Mouse (Mus musculus): ENCODE data around the gene Slc8a1.

Gene Slc8a1

GRCm38 (mm10) chr17:81576893-81577292, 161.3 kb downstream of the Slc8a1 start:
- DNase-seq (ENCODE audit: low spot score in 2 of 2), result no peak

- no peak for DNase-seq (ENCODE audit: low spot score in 2 of 2)
Observed at GRCm38 (mm10) chr17:81565634-81566372, 172.4 kb downstream of the Slc8a1 start.

GRCm38 (mm10) chr17:81554052-81554734, 184.0 kb downstream of the Slc8a1 start:
- no peak for DNase-seq (ENCODE audit: low spot score in 2 of 2)

GRCm38 (mm10) chr17:81551856-81552635, 186.1 kb downstream of the Slc8a1 start:
- no peak for DNase-seq (ENCODE audit: low spot score in 2 of 2)

GRCm38 (mm10) chr17:81550864-81551263, 187.3 kb downstream of the Slc8a1 start:
- no peak for DNase-seq (ENCODE audit: low spot score in 2 of 2)

GRCm38 (mm10) chr17:81548016-81548415, 190.2 kb downstream of the Slc8a1 start:
- no peak for DNase-seq (ENCODE audit: low spot score in 2 of 2)

GRCm38 (mm10) chr17:81546525-81546924, 191.7 kb downstream of the Slc8a1 start:
- DNase-seq (ENCODE audit: low spot score in 2 of 2), result no peak

- no peak for DNase-seq (ENCODE audit: low spot score in 2 of 2)
Observed at GRCm38 (mm10) chr17:81546012-81546411, 192.2 kb downstream of the Slc8a1 start.

GRCm38 (mm10) chr17:81544926-81545325, 193.3 kb downstream of the Slc8a1 start:
- DNase-seq (ENCODE audit: low spot score in 2 of 2), result no peak

GRCm38 (mm10) chr17:81542313-81543185, 195.6 kb downstream of the Slc8a1 start:
- DNase-seq (ENCODE audit: low spot score in 2 of 2), result peak; percentile 43 to 54

- peak in 1 of 2 experiments; percentile 17 for DNase-seq (ENCODE audit: low spot score in 2 of 2)
Observed at GRCm38 (mm10) chr17:81538163-81539160, 199.7 kb downstream of the Slc8a1 start.

GRCm38 (mm10) chr17:81536093-81536492, 202.1 kb downstream of the Slc8a1 start:
- no peak for DNase-seq (ENCODE audit: low spot score in 2 of 2)

- no peak for DNase-seq (ENCODE audit: low spot score in 2 of 2)
Observed at GRCm38 (mm10) chr17:81529849-81530248, 208.3 kb downstream of the Slc8a1 start.

GRCm38 (mm10) chr17:81528940-81529339, 209.2 kb downstream of the Slc8a1 start:
- no peak for DNase-seq (ENCODE audit: low spot score in 2 of 2)

GRCm38 (mm10) chr17:81526463-81526862, 211.7 kb downstream of the Slc8a1 start:
- no peak for DNase-seq (ENCODE audit: low spot score in 2 of 2)

GRCm38 (mm10) chr17:81524826-81525225, 213.4 kb downstream of the Slc8a1 start:
- no peak for DNase-seq (ENCODE audit: low spot score in 2 of 2)

- DNase-seq (ENCODE audit: low spot score in 2 of 2), result no peak
Observed at GRCm38 (mm10) chr17:81523943-81524342, 214.2 kb downstream of the Slc8a1 start.

GRCm38 (mm10) chr17:81518316-81519025, 219.7 kb downstream of the Slc8a1 start:
- no peak for DNase-seq (ENCODE audit: low spot score in 2 of 2)

GRCm38 (mm10) chr17:81516155-81516554, 222.0 kb downstream of the Slc8a1 start:
- no peak for DNase-seq (ENCODE audit: low spot score in 2 of 2)

- no peak for DNase-seq (ENCODE audit: low spot score in 2 of 2)
Observed at GRCm38 (mm10) chr17:81514022-81514421, 224.2 kb downstream of the Slc8a1 start.

All from heart, adult 9 months (tissue).